Mouse (Mus musculus) heart, embryonic 11.5 days (tissue): ENCODE data around the gene Rpn2. TPM values are rescaled to one million over a fixed set of nuclear protein-coding genes. Genes with fewer than 3 reads are reported as not detected.

Experiments used
- ATAC-seq: fragments of 200-750 bp; cut with Nextera tagmentation; replicated peaks from 2 replicates; pipeline ENCODE4 v1.8.0; 2017; ENCODE audit warnings: moderate library complexity; ENCODE audit not compliant: insufficient number of reproducible peaks, low FRiP score, low TSS enrichment
- H3K27ac ChIP-seq: fragments of 300-500 bp; sonication (generic); 2 replicates; pipeline ENCODE4 v1.5.1; 2014; ENCODE audit warnings: mild to moderate bottlenecking, low read depth, low read length
- H3K27me3 ChIP-seq: fragments of 300-500 bp; sonication (generic); 2 replicates; pipeline ENCODE4 v1.6.1; 2014; ENCODE audit warnings: mild to moderate bottlenecking, low read length, mixed read lengths; ENCODE audit not compliant: control insufficient read depth, insufficient read depth
- H3K36me3 ChIP-seq: fragments of 300-500 bp; sonication (generic); 2 replicates; pipeline ENCODE4 v1.6.1; 2014; ENCODE audit warnings: mild to moderate bottlenecking, low read length, moderate library complexity, mixed read lengths; ENCODE audit not compliant: control insufficient read depth, insufficient read depth
- H3K4me1 ChIP-seq: fragments of 300-500 bp; sonication (generic); 2 replicates; pipeline ENCODE4 v1.6.1; 2014; ENCODE audit warnings: low read length; ENCODE audit not compliant: control insufficient read depth, insufficient read depth
- H3K4me2 ChIP-seq: fragments of 300-500 bp; sonication (generic); 2 replicates; pipeline ENCODE4 v1.6.1; 2014; ENCODE audit warnings: mild to moderate bottlenecking, moderate library complexity
- H3K4me3 ChIP-seq: fragments of 300-500 bp; sonication (generic); 2 replicates; pipeline ENCODE4 v1.5.1; 2014; ENCODE audit warnings: low read depth, low read length
- H3K9ac ChIP-seq: fragments of 300-500 bp; sonication (generic); 2 replicates; pipeline ENCODE4 v1.6.1; 2014; ENCODE audit warnings: mild to moderate bottlenecking, low read depth, low read length, moderate library complexity
- H3K9me3 ChIP-seq: fragments of 300-500 bp; sonication (generic); replicated peaks from 2 replicates; pipeline ENCODE4 v1.6.1; 2016; ENCODE audit warnings: low read length; ENCODE audit not compliant: control insufficient read depth
- WGBS: fragments of 180-500 bp; shearing (Covaris S2); extraction: QIAGEN DNeasy Blood & Tissue Kit; methylation state at CpG from one replicate; pipeline ENCODE4 v1.1.7; 2014; ENCODE audit not compliant: insufficient replicate concordance; 5-methylcytosine and 5-hydroxymethylcytosine counted together
- polyA plus RNA-seq: library from polyadenylated mRNA; unstranded; fragments of >200 nt; fragmentation: Nextera tagmentation; extraction: Ambion mirVana; gene quantifications from 2 replicates; pipeline ENCODE4 v1.2.1, GENCODE M21; 2014

Rpn2 gene
- polyA plus RNA-seq, 1 experiment from 2014 or later: 202 TPM

DNA sequence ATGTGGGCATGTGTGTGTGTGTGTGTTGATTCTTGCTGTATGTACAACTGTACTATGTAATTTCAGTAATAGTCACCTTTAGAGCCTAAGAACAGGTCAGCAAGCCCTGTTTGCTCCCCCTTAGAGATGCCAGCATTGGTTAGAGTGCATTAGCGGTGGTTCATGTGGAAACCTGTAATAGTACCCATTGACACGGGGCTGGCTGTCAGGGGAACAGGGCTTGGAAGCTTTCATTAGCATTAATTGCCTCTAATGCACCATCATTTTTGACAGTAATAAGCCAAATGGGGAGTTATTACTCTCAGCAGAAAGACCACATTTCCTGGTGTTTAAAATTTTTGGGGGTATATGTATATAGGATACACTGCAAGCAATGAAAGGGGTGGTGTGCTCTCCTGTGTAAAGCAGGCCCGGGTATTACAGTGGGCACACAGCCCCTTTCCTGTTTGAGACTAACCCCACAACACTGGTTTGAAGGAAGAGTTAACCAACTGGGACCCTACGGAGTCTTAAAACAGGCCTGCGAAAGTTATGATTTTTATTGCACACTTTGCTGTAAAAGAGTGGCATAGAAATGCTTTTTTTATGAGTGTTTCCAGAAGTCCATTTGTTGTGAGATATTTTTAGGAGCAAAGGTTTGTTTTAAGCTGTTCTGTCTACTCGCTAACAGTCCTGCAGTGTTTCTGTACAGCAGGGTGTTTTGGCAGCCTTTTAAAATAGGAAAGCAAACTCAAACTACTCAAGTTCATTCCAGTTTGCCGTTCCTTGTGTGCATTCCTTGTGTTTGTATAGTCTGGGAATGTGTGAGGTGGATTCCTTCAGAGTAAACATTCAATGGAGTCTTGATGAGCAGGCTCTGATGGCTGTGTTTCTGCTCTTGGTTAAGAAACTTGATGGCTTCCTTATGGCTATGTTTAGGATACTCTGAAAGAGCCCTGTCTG is 27.5 kb downstream of the Rpn2 start:
- H3K9ac ChIP-seq: no peak overlapping the region
- H3K4me1 ChIP-seq: no peaks in the 10 kb centered on the region; the same call in 1 of the 2 replicates
- no peaks in the 10 kb centered on the region for H3K27me3 ChIP-seq
- H3K4me3 ChIP-seq: no peak overlapping the region
- H3K27ac ChIP-seq: no peak overlapping the region
- no peaks in the 10 kb centered on the region for H3K9me3 ChIP-seq
- no peak overlapping the region for H3K4me2 ChIP-seq
- WGBS: 78% methylated on average over 7 of the region's 7 CpGs
- H3K36me3 ChIP-seq: peaks cover 11% of the 10 kb centered on the region
- ATAC-seq: no peak

DNA sequence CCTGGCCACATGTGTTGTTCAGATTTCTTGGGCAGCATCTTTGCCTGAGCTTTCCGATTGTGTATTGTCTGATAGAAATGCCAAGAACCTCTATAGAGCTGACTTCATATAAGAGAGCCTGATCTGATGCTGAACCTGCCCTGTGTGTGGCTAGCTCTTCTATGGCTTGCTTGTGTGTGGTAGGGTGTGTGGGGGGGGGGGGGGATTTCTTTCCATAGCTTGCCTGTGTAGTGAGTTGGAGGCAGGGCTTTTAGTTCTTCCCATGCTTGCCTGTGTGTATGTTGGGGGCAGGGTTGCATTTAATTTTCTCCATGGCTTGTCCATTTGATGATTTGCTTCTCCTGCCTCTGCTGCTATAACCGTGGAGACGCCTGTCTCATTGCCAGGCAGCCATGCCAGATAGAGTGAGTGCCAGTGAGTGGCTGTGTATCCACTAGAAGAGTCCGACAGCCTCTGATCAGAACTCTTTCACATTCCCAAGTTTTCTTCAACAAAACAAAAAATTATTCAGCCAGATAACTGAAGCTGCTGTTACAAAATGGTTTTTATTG is 29.0 kb downstream of the Rpn2 start:
- 83% methylated on average over 4 of the region's 4 CpGs for WGBS
- H3K36me3 ChIP-seq: peaks cover 12% of the 10 kb centered on the region
- H3K27me3 ChIP-seq: no peaks in the 10 kb centered on the region
- H3K9ac ChIP-seq: no peak overlapping the region
- H3K4me3 ChIP-seq: no peak overlapping the region
- no peak overlapping the region for H3K4me2 ChIP-seq
- no peak for ATAC-seq
- no peak overlapping the region for H3K27ac ChIP-seq
- no peaks in the 10 kb centered on the region for H3K9me3 ChIP-seq
- H3K4me1 ChIP-seq: no peaks in the 10 kb centered on the region; the same call in 1 of the 2 replicates

- H3K36me3 ChIP-seq: peaks cover 15% of the 10 kb centered on the region
- H3K9ac ChIP-seq: no peak overlapping the region
- no peak overlapping the region for H3K4me2 ChIP-seq
- no peaks in the 10 kb centered on the region for H3K27me3 ChIP-seq
- no peak overlapping the region for H3K27ac ChIP-seq
- H3K9me3 ChIP-seq: no peaks in the 10 kb centered on the region
- H3K4me3 ChIP-seq: no peak overlapping the region
- no peak for ATAC-seq
- H3K4me1 ChIP-seq: no peaks in the 10 kb centered on the region; the same call in 1 of the 2 replicates
- WGBS: 89% methylated on average over 2 of the region's 2 CpGs
These were observed 29.6 kb downstream of the Rpn2 start for GRCm38 (mm10) chr2:157308273-157308917.

- 91% methylated on average over 8 of the region's 8 CpGs for WGBS
- peaks cover 14% of the 10 kb centered on the region for H3K36me3 ChIP-seq
These were observed 30.8 kb downstream of the Rpn2 start for GRCm38 (mm10) chr2:157309611-157310010.

DNA sequence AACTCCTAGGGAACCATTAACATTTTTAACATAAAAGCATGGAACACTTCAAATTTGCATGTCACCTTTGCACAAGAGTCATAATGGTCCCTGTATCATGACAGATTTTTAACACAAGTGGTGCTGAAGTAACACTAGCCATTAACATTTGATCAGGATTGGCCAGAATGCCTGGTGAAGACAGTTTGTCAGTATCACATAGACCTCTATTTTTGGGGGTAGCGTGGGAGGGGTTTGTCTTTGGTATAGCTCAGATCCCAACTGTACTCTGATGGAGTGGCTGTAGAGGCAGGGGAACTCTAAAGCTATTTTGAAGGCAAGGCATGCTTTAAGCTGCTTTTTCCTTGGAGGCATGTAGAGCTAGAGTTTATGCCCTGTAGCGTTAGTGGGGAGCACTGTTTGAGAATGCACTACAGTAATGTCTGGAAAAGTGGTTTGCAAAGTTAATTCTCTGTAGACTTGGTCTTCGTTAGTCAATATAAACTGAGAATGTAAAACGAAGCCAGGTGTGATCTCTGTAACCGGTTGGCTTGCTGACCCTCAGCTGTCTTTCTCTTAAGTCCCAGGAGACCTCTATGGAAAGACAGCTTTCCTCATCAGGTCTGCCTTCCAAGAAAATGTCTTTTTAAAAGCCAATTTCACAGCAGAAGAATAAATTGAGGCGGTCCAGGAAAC is 32.3 kb downstream of the Rpn2 start:
- no peak for ATAC-seq
- 81% methylated on average over 6 of the region's 6 CpGs for WGBS
- H3K27ac ChIP-seq: no peak overlapping the region

More at GRCm38 (mm10) chr2:157309611-157310010, 30.8 kb downstream of the Rpn2 start:
- no peak for ATAC-seq
- Histone ChIP-seq H3K27ac (no peak overlapping the region), H3K4me2 (no peak overlapping the region), H3K27me3 (no peaks in the 10 kb centered on the region), H3K9me3 (no peaks in the 10 kb centered on the region), H3K4me3 (no peak overlapping the region), H3K4me1 (no peaks in the 10 kb centered on the region; the same call in 1 of the 2 replicates), H3K9ac (no peak overlapping the region)

GRCm38 (mm10) chr2:157313718-157314117 is 34.9 kb downstream of the Rpn2 start:
- Histone ChIP-seq H3K36me3 (peaks cover 33% of the 10 kb centered on the region), H3K4me3 (no peak overlapping the region), H3K9me3 (no peaks in the 10 kb centered on the region), H3K4me2 (no peak overlapping the region), H3K9ac (no peak overlapping the region), H3K27me3 (no peaks in the 10 kb centered on the region), H3K27ac (no peak overlapping the region), H3K4me1 (no peaks in the 10 kb centered on the region)
- WGBS: 95% methylated on average over 3 of the region's 3 CpGs
- ATAC-seq: no peak

More for the DNA sequence above, 32.3 kb downstream of the Rpn2 start:
- H3K27me3 ChIP-seq: no peaks in the 10 kb centered on the region
- no peak overlapping the region for H3K4me3 ChIP-seq
- no peak overlapping the region for H3K9ac ChIP-seq
- no peak overlapping the region for H3K4me2 ChIP-seq
- H3K9me3 ChIP-seq: no peaks in the 10 kb centered on the region
- H3K4me1 ChIP-seq: no peaks in the 10 kb centered on the region; the same call in 1 of the 2 replicates
- peaks cover 23% of the 10 kb centered on the region for H3K36me3 ChIP-seq

- no peaks in the 10 kb centered on the region for H3K9me3 ChIP-seq
- peaks cover 33% of the 10 kb centered on the region for H3K36me3 ChIP-seq
- no peak overlapping the region for H3K4me3 ChIP-seq
- no peaks in the 10 kb centered on the region for H3K27me3 ChIP-seq
- 85% methylated on average over 7 of the region's 7 CpGs for WGBS
- no peak overlapping the region for H3K27ac ChIP-seq
- H3K9ac ChIP-seq: no peak overlapping the region
- no peak for ATAC-seq
- no peak overlapping the region for H3K4me2 ChIP-seq
- no peaks in the 10 kb centered on the region for H3K4me1 ChIP-seq
These were observed 35.5 kb downstream of the Rpn2 start for GRCm38 (mm10) chr2:157314310-157314709.

DNA sequence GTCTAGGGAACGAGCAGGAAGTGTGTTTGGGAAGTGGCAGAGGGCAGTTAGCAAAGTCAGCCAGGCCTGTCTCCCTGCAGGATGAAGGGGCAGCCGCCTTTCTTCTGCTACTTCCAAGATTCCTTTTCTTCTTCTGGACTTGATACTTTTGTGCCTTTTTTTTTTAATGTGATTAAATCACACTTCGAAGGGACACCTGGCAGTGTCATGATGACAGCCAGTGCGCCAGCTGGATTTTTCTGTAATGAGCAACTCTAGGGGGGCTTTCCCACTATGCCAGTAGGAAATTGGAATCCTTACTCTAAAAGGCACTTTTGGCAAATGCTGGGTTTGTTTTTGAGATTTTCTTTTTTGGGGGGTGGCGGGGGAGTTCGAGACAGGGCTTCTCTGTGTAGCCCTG is 36.7 kb downstream of the Rpn2 start:
- Histone ChIP-seq H3K4me2 (no peak overlapping the region), H3K9ac (no peak overlapping the region), H3K4me1 (no peaks in the 10 kb centered on the region), H3K4me3 (no peak overlapping the region), H3K36me3 (peaks cover 38% of the 10 kb centered on the region), H3K27ac (no peak overlapping the region), H3K27me3 (no peaks in the 10 kb centered on the region), H3K9me3 (no peaks in the 10 kb centered on the region)
- ATAC-seq: no peak
- WGBS: 93% methylated on average over 6 of the region's 6 CpGs
